Mouse (Mus musculus): Measurements from ENCODE around the gene Fcer1g. TPM values are rescaled to one million over a fixed set of nuclear protein-coding genes. Genes with fewer than 3 reads are reported as not detected.

Gene Fcer1g
- total and polyA plus RNA-seq, 2 experiments from 2014 or later: 30.6 to 34.6 TPM

- WGBS: 53% methylated on average over 1 of the region's 1 CpGs
Observed at GRCm38 (mm10) chr1:171199532-171199931, 34.6 kb downstream of the Fcer1g start.

GRCm38 (mm10) chr1:171195887-171196397, 38.2 kb downstream of the Fcer1g start, which contains the start of gene Pcp4l1:
Gene Pcp4l1, minus strand, starts transcription at chr1:171196268.
- H3K4me1 ChIP-seq (ENCODE audit: insufficient read depth, low read length): peaks cover 3% of the 10 kb centered on the region
- peak within 1 kb of the TSS; percentile 56 for H3K9ac ChIP-seq (replicated peaks; ENCODE audit: low read length)
- no peak within 1 kb of the TSS; the same call in 1 of the 2 replicates for H3K27ac ChIP-seq
- H3K9me3 ChIP-seq (ENCODE audit: low read length): no peaks in the 10 kb centered on the region
- ATAC-seq (peak; percentile 90), DNase-seq (ENCODE audit: low spot score) (peak; percentile 79)
- H3K27me3 ChIP-seq (ENCODE audit: insufficient read depth, low read length): peaks cover 4% of the 10 kb centered on the region; the same call in 1 of the 2 replicates
- no peak for TF ChIP-seq CTCF (IDR thresholded peaks at IDR 0.05; ENCODE audit: low read depth)
- H3K4me2 ChIP-seq (ENCODE audit: low read depth, low read length): peak within 1 kb of the TSS; percentile 96
- peak within 1 kb of the TSS; percentile 66 for H3K4me3 ChIP-seq (ENCODE audit: low read length)
- WGBS: 0% methylated on average over 33 of the region's 33 CpGs
- no peaks in the 10 kb centered on the region for H3K36me3 ChIP-seq (ENCODE audit: insufficient read depth, low read length)

More at GRCm38 (mm10) chr1:171199532-171199931, 34.6 kb downstream of the Fcer1g start:
- H3K4me1 ChIP-seq (ENCODE audit: insufficient read depth, low read length): peaks cover 2% of the 10 kb centered on the region; the same call in 1 of the 2 replicates
- no peak overlapping the region for H3K9ac ChIP-seq (replicated peaks; ENCODE audit: low read length)
- TF ChIP-seq CTCF (IDR thresholded peaks at IDR 0.05; ENCODE audit: low read depth): no peak
- no peak overlapping the region for H3K27ac ChIP-seq
- H3K4me2 ChIP-seq (ENCODE audit: low read depth, low read length): no peak overlapping the region
- ATAC-seq (no peak), DNase-seq (ENCODE audit: low spot score) (no peak)
- H3K4me3 ChIP-seq (ENCODE audit: low read length): no peak overlapping the region
- H3K36me3 ChIP-seq (ENCODE audit: insufficient read depth, low read length): no peaks in the 10 kb centered on the region
- H3K9me3 ChIP-seq (ENCODE audit: low read length): no peaks in the 10 kb centered on the region
- peaks cover 4% of the 10 kb centered on the region; the same call in 1 of the 2 replicates for H3K27me3 ChIP-seq (ENCODE audit: insufficient read depth, low read length)

GRCm38 (mm10) chr1:171195046-171195822, 38.9 kb downstream of the Fcer1g start:
- peak overlapping the region; percentile 66 for H3K4me3 ChIP-seq (ENCODE audit: low read length)
- peaks cover 4% of the 10 kb centered on the region; the same call in 1 of the 2 replicates for H3K27me3 ChIP-seq (ENCODE audit: insufficient read depth, low read length)
- peaks cover 3% of the 10 kb centered on the region for H3K4me1 ChIP-seq (ENCODE audit: insufficient read depth, low read length)
- no peaks in the 10 kb centered on the region for H3K9me3 ChIP-seq (ENCODE audit: low read length)
- no peak for TF ChIP-seq CTCF (IDR thresholded peaks at IDR 0.05; ENCODE audit: low read depth)
- no peaks in the 10 kb centered on the region for H3K36me3 ChIP-seq (ENCODE audit: insufficient read depth, low read length)
- H3K27ac ChIP-seq: no peak overlapping the region; the same call in 1 of the 2 replicates
- WGBS: 9% methylated on average over 20 of the region's 20 CpGs
- H3K4me2 ChIP-seq (ENCODE audit: low read depth, low read length): peak overlapping the region; percentile 96
- DNase-seq (ENCODE audit: low spot score) (peak; percentile 17), ATAC-seq (no peak)
- H3K9ac ChIP-seq (replicated peaks; ENCODE audit: low read length): peak overlapping the region; percentile 56

- H3K27me3 ChIP-seq (ENCODE audit: insufficient read depth, low read length): peaks cover 4% of the 10 kb centered on the region; the same call in 1 of the 2 replicates
- ATAC-seq: no peak
Observed at GRCm38 (mm10) chr1:171193911-171194830, 40.0 kb downstream of the Fcer1g start.

GRCm38 (mm10) chr1:171193093-171193840, 40.9 kb downstream of the Fcer1g start:
- Histone ChIP-seq H3K4me1 (ENCODE audit: insufficient read depth, low read length) (peaks cover 5% of the 10 kb centered on the region), H3K27me3 (ENCODE audit: insufficient read depth, low read length) (peaks cover 4% of the 10 kb centered on the region; the same call in 1 of the 2 replicates)
- ATAC-seq: peak; percentile 36

More at GRCm38 (mm10) chr1:171193911-171194830, 40.0 kb downstream of the Fcer1g start:
- Histone ChIP-seq H3K36me3 (ENCODE audit: insufficient read depth, low read length) (no peaks in the 10 kb centered on the region), H3K9me3 (ENCODE audit: low read length) (no peaks in the 10 kb centered on the region), H3K4me2 (ENCODE audit: low read depth, low read length) (peak overlapping the region; percentile 96), H3K4me1 (ENCODE audit: insufficient read depth, low read length) (peaks cover 3% of the 10 kb centered on the region), H3K9ac (replicated peaks; ENCODE audit: low read length) (no peak overlapping the region), H3K27ac (peak overlapping the region; percentile 9; the same call in 1 of the 2 replicates), H3K4me3 (ENCODE audit: low read length) (peak overlapping the region; percentile 66)
- no peak for TF ChIP-seq CTCF (IDR thresholded peaks at IDR 0.05; ENCODE audit: low read depth)
- WGBS: 28% methylated on average over 11 of the region's 11 CpGs
- no peak for DNase-seq (ENCODE audit: low spot score)

More at GRCm38 (mm10) chr1:171193093-171193840, 40.9 kb downstream of the Fcer1g start:
- peak; percentile 53 for DNase-seq (ENCODE audit: low spot score)
- peak overlapping the region; percentile 96 for H3K4me2 ChIP-seq (ENCODE audit: low read depth, low read length)
- H3K36me3 ChIP-seq (ENCODE audit: insufficient read depth, low read length): no peaks in the 10 kb centered on the region
- TF ChIP-seq CTCF (IDR thresholded peaks at IDR 0.05; ENCODE audit: low read depth): no peak
- H3K9me3 ChIP-seq (ENCODE audit: low read length): no peaks in the 10 kb centered on the region
- H3K4me3 ChIP-seq (ENCODE audit: low read length): peak overlapping the region; percentile 30
- H3K9ac ChIP-seq (replicated peaks; ENCODE audit: low read length): peak overlapping the region; percentile 34; the same call in 1 of the 2 replicates
- peak overlapping the region; percentile 9; the same call in 1 of the 2 replicates for H3K27ac ChIP-seq
- 5% methylated on average over 18 of the region's 18 CpGs for WGBS

Data from hindbrain, postnatal 0 days (tissue).